Comparison of ENCODE assay signal across 10 mouse cellular contexts in the genomic region with DNA sequence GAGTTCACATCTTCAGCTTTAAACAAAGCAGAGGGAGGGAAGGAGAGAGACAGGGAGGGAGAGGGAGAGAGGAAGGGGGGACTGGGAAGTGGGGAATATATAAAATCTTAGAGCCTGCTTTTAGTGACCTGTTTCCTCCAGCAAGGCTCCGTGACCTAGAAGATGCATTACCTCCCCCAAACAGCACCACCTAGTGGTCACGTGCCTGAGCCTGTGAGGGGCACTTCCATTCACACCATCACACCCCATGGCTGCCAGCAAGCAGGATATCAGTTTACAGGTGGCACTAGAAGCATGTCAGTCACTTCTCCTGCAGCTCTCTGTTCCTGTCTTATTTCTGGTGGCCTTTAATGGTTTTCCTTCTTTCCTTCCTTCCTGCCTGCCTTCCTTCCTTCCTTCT.
A peak's percentile ranks its signal among the peaks of the same experiment; 100 is the strongest.
DNase-seq lines count a peak whose midpoint lies in the region; ATAC-seq and TF ChIP-seq lines count a peak whose summit lies in the region.
"Had no signal": no experiment of that assay in that cellular context is flagged by ENCODE, and none has a peak within 500 bp of the region (broad histone marks: within the 10 kb centered on the region; RNA-seq: fewer than 3 reads in every experiment).

No protein-coding gene starts in this region.

- H3K27ac ChIP-seq in olfactory bulb, adult 2 months (ENCODE audit: insufficient read depth, low read depth, low read length), result no peak overlapping the region
- H3K27ac ChIP-seq: heart, embryonic 15.5 days had no signal

- H3K4me3 ChIP-seq in olfactory bulb, adult 2 months (ENCODE audit: insufficient read depth, low read depth, low read length), result no peak overlapping the region
- H3K4me3 ChIP-seq: heart, embryonic 15.5 days; megakaryocyte, embryonic 14.5 days had no signal

- TF ChIP-seq CTCF in olfactory bulb, adult 2 months (IDR thresholded peaks at IDR 0.05; ENCODE audit: insufficient read depth, low read depth, low read length), result 0 out of 2 replicates have a peak, but pooled peaks have one; percentile 17

- WGBS in olfactory bulb, adult 2 months, result 69% methylated on average over 2 of the region's 2 CpGs

- no peak for TF ChIP-seq POLR2A in olfactory bulb, adult 2 months (IDR thresholded peaks at IDR 0.05; ENCODE audit: insufficient read depth, low read depth, low read length)

- H3K4me1 ChIP-seq in olfactory bulb, adult 2 months (ENCODE audit: control insufficient read depth, insufficient read depth, low read length), result peaks cover 9% of the 10 kb centered on the region

- peak; percentile 20 for DNase-seq in heart, postnatal 4 days
- no peak for DNase-seq in heart, adult 9 months (ENCODE audit: low spot score in 2 of 2)
- DNase-seq in c-Kit-positive CD71-positive TER-119-negative erythroid progenitor cells, embryonic 14.5 days (ENCODE audit: low read depth), result peak; percentile 50
- DNase-seq in right cerebral cortex, postnatal 4 days, result no peak
- DNase-seq in heart, adult 18-20 months, result no peak
- DNase-seq in urinary bladder, postnatal 25 days (ENCODE audit: low spot score), result no peak

- peak; percentile 63 for ATAC-seq in CD4-positive, CD25-positive, alpha-beta regulatory T cell, adult 4 months

Comparison
In these comparisons a context has a peak if more than half of its experiments do, and no peak if none do; other contexts are left out.
1. DNase-seq: peak in heart, postnatal 4 days (single experiment) and c-Kit-positive CD71-positive TER-119-negative erythroid progenitor cells, embryonic 14.5 days (single experiment); none in heart, adult 9 months (0 of 2), right cerebral cortex, postnatal 4 days (single experiment), heart, adult 18-20 months (0 of 2) and urinary bladder, postnatal 25 days (single experiment).